Mouse (Mus musculus) G1E (cell line): Measurements from ENCODE around the gene Cog3. TPM values are rescaled to one million over a fixed set of nuclear protein-coding genes. Genes with fewer than 3 reads are reported as not detected.

Experiments used
- ATAC-seq: 2 replicates; pipeline ENCODE4 v1.8.0; 2016; ENCODE audit warnings: mild to moderate bottlenecking; ENCODE audit not compliant: insufficient number of reproducible peaks, poor library complexity, low FRiP score, severe bottlenecking; ENCODE audit errors: extremely low read depth
- DNase-seq: peaks from one replicate; pipeline ENCODE4 v3.0.0; 2012; ENCODE audit warnings: low spot score
- H3K27me3 ChIP-seq: 2 replicates; pipeline ENCODE4 v1.6.1; 2012; ENCODE audit warnings: mild to moderate bottlenecking, low read length, inconsistent platforms; ENCODE audit not compliant: insufficient read depth
- H3K36me3 ChIP-seq: replicated peaks from 2 replicates; pipeline ENCODE3; 2012; ENCODE audit warnings: mild to moderate bottlenecking, inconsistent platforms
- H3K4me1 ChIP-seq: 2 replicates; pipeline ENCODE4 v1.6.1; 2012; ENCODE audit warnings: low read depth, low read length, inconsistent platforms, mixed read lengths; ENCODE audit not compliant: insufficient read depth
- H3K4me3 ChIP-seq: 2 replicates; pipeline ENCODE4 v1.5.1; 2012; ENCODE audit warnings: low read depth, mild to moderate bottlenecking, inconsistent platforms, low read length, moderate library complexity, mixed read lengths
- H3K9me3 ChIP-seq: replicated peaks from 2 replicates; pipeline ENCODE4 v1.6.1; 2012; ENCODE audit warnings: inconsistent platforms
- CTCF ChIP-seq: IDR thresholded peaks from 2 replicates; pipeline ENCODE4 v1.5.1; 2012; ENCODE audit warnings: low read depth, low read length, inconsistent platforms, mixed read lengths
- GATA1 ChIP-seq: IDR thresholded peaks from 2 replicates; pipeline ENCODE4 v1.6.1; 2012; ENCODE audit warnings: borderline replicate concordance, low read length, inconsistent platforms, mixed read lengths
- GATA2 ChIP-seq: IDR thresholded peaks from 2 replicates; pipeline ENCODE4 v1.6.1; 2012; ENCODE audit warnings: low read depth, low read length, inconsistent platforms, borderline replicate concordance
- POLR2AphosphoS5 ChIP-seq: IDR thresholded peaks from 2 replicates; pipeline ENCODE4 v1.6.1; 2012; ENCODE audit warnings: low read depth, low read length, inconsistent platforms; ENCODE audit not compliant: insufficient replicate concordance
- TAL1 ChIP-seq: conservative IDR thresholded peaks from 2 replicates; pipeline ENCODE4 v1.6.1; 2012; ENCODE audit warnings: low read depth, low read length, inconsistent platforms, mixed read lengths
- polyA plus RNA-seq: library from polyadenylated mRNA; stranded (reverse); fragments of >175 nt; gene quantifications from 2 replicates; pipeline ENCODE4 v1.2.3, GENCODE M21; 2012
- total RNA-seq, 2 experiments: library from RNA; stranded (forward) in 1 of 2; stranded (reverse) in 1 of 2; fragments of 200-1000 nt in 1 of 2; fragments of >200 nt in 1 of 2; fragmentation: Nextera tagmentation in 1 of 2; gene quantifications; 2 replicates each; pipeline ENCODE4 v1.2.3; 2014 to 2017

The Cog3 gene
- total and polyA plus RNA-seq, 3 experiments = 6.2 to 34.8 (median 34.1) TPM

- Histone ChIP-seq H3K36me3 (peaks cover 36% of the 10 kb centered on the region), H3K4me3 (no peak overlapping the region; the same call in 1 of the 2 replicates), H3K4me1 (peaks cover 61% of the 10 kb centered on the region), H3K9me3 (no peaks in the 10 kb centered on the region), H3K27me3 (no peaks in the 10 kb centered on the region)
- TF ChIP-seq POLR2AphosphoS5 (no peak), TAL1 (no peak)
- peak; percentile 32 for DNase-seq
- peak; percentile 54; the same call in 1 of the 2 replicates for ATAC-seq
These were observed 3.3 kb downstream of the Cog3 start for GRCm38 (mm10) chr14:75751040-75751439.

GRCm38 (mm10) chr14:75749123-75749522, 5.2 kb downstream of the Cog3 start:
- peaks cover 52% of the 10 kb centered on the region for H3K36me3 ChIP-seq
- H3K27me3 ChIP-seq = no peaks in the 10 kb centered on the region
- TF ChIP-seq GATA1 = no peak
- peak; percentile 91 for TF ChIP-seq TAL1
- DNase-seq (peak; percentile 25), ATAC-seq (peak; percentile 80)
- H3K9me3 ChIP-seq = no peaks in the 10 kb centered on the region
- peaks cover 58% of the 10 kb centered on the region for H3K4me1 ChIP-seq
- peak overlapping the region; percentile 44; the same call in 1 of the 2 replicates for H3K4me3 ChIP-seq

GRCm38 (mm10) chr14:75747960-75748359, 6.4 kb downstream of the Cog3 start:
- TF ChIP-seq GATA1 (no peak), CTCF (no peak), TAL1 (no peak), GATA2 (no peak), POLR2AphosphoS5 (no peak)
- ATAC-seq = no peak
- no peak overlapping the region; the same call in 1 of the 2 replicates for H3K4me3 ChIP-seq
- H3K4me1 ChIP-seq = peaks cover 54% of the 10 kb centered on the region
- no peaks in the 10 kb centered on the region for H3K27me3 ChIP-seq
- peaks cover 61% of the 10 kb centered on the region for H3K36me3 ChIP-seq
- DNase-seq = no peak
- H3K9me3 ChIP-seq = no peaks in the 10 kb centered on the region

GRCm38 (mm10) chr14:75741904-75742303, 12.4 kb downstream of the Cog3 start:
- peaks cover 89% of the 10 kb centered on the region for H3K36me3 ChIP-seq
- no peaks in the 10 kb centered on the region for H3K27me3 ChIP-seq
- DNase-seq = no peak
- no peak for ATAC-seq
- no peak for TF ChIP-seq POLR2AphosphoS5
- no peak for TF ChIP-seq GATA2
- no peak for TF ChIP-seq TAL1
- TF ChIP-seq CTCF = no peak
- H3K4me1 ChIP-seq = peaks cover 4% of the 10 kb centered on the region; the same call in 1 of the 2 replicates
- H3K4me3 ChIP-seq = no peak overlapping the region
- no peaks in the 10 kb centered on the region for H3K9me3 ChIP-seq

- ATAC-seq (no peak), DNase-seq (no peak)
- Histone ChIP-seq H3K27me3 (no peaks in the 10 kb centered on the region), H3K9me3 (no peaks in the 10 kb centered on the region), H3K4me1 (peaks cover 1% of the 10 kb centered on the region; the same call in 1 of the 2 replicates), H3K4me3 (no peak overlapping the region), H3K36me3 (peaks cover 92% of the 10 kb centered on the region)
- TF ChIP-seq GATA2 (no peak), GATA1 (no peak), CTCF (no peak), POLR2AphosphoS5 (no peak), TAL1 (no peak)
These were observed 18.7 kb downstream of the Cog3 start for GRCm38 (mm10) chr14:75735597-75735996.

GRCm38 (mm10) chr14:75732631-75733030, 21.7 kb downstream of the Cog3 start:
- TF ChIP-seq GATA1 (no peak), POLR2AphosphoS5 (no peak), GATA2 (no peak), TAL1 (no peak), CTCF (no peak)
- peaks cover 91% of the 10 kb centered on the region for H3K36me3 ChIP-seq
- H3K9me3 ChIP-seq = no peaks in the 10 kb centered on the region
- DNase-seq (no peak), ATAC-seq (no peak)
- no peaks in the 10 kb centered on the region for H3K27me3 ChIP-seq
- H3K4me1 ChIP-seq = peaks cover 24% of the 10 kb centered on the region
- H3K4me3 ChIP-seq = no peak overlapping the region

- TF ChIP-seq GATA1 (no peak), GATA2 (no peak), TAL1 (no peak), POLR2AphosphoS5 (no peak), CTCF (no peak)
- Histone ChIP-seq H3K9me3 (no peaks in the 10 kb centered on the region), H3K27me3 (no peaks in the 10 kb centered on the region), H3K4me1 (peaks cover 29% of the 10 kb centered on the region), H3K4me3 (no peak overlapping the region), H3K36me3 (peaks cover 91% of the 10 kb centered on the region)
- DNase-seq (no peak), ATAC-seq (no peak)
These were observed 23.0 kb downstream of the Cog3 start for GRCm38 (mm10) chr14:75731361-75731760.
